Mouse (Mus musculus) midbrain, embryonic 16.5 days (tissue): Measurements from ENCODE around the gene Ccdc34. TPM values are rescaled to one million over a fixed set of nuclear protein-coding genes. Genes with fewer than 3 reads are reported as not detected.
"Not testable (repeated sequence)": the region's sequence is repeated elsewhere in the genome, so short reads cannot be mapped to it uniquely, and the experiment has no call there.

Source experiments
- ATAC-seq: fragments of 200-750 bp; cut with Nextera tagmentation; 2 replicates; pipeline ENCODE4 v1.8.0; 2017; ENCODE audit warnings: moderate TSS enrichment
- H3K27ac ChIP-seq: fragments of 300-500 bp; sonication (generic); 2 replicates; pipeline ENCODE4 v1.5.1; 2014; ENCODE audit warnings: mild to moderate bottlenecking, low read length, mixed read lengths
- H3K27me3 ChIP-seq: fragments of 300-500 bp; sonication (generic); 2 replicates; pipeline ENCODE4 v1.6.1; 2014; ENCODE audit warnings: low read depth, low read length, mixed read lengths; ENCODE audit not compliant: control insufficient read depth, insufficient read depth
- H3K36me3 ChIP-seq: fragments of 300-500 bp; sonication (generic); 2 replicates; pipeline ENCODE4 v1.6.1; 2014; ENCODE audit warnings: mild to moderate bottlenecking, low read length, moderate library complexity, mixed read lengths; ENCODE audit not compliant: control insufficient read depth, insufficient read depth
- H3K4me1 ChIP-seq: fragments of 300-500 bp; sonication (generic); 2 replicates; pipeline ENCODE4 v1.6.1; 2014; ENCODE audit warnings: mild to moderate bottlenecking, low read length, mixed read lengths; ENCODE audit not compliant: control insufficient read depth, insufficient read depth
- H3K4me2 ChIP-seq: fragments of 300-500 bp; sonication (generic); 2 replicates; pipeline ENCODE4 v1.6.1; 2014; ENCODE audit warnings: mild to moderate bottlenecking, low read length, mixed read lengths
- H3K4me3 ChIP-seq: fragments of 300-500 bp; sonication (generic); 2 replicates; pipeline ENCODE4 v1.5.1; 2014; ENCODE audit warnings: low read depth, mild to moderate bottlenecking, low read length, moderate library complexity, mixed read lengths
- H3K9ac ChIP-seq: fragments of 300-500 bp; sonication (generic); 2 replicates; pipeline ENCODE4 v1.6.1; 2014; ENCODE audit warnings: low read depth, low read length, mixed read lengths
- H3K9me3 ChIP-seq: fragments of 300-500 bp; sonication (generic); replicated peaks from 2 replicates; pipeline ENCODE4 v1.6.1; 2014; ENCODE audit warnings: mild to moderate bottlenecking, low read length, mixed read lengths; ENCODE audit not compliant: control insufficient read depth, poor library complexity, severe bottlenecking
- WGBS: fragments of 180-500 bp; shearing (Covaris S2); extraction: QIAGEN DNeasy Blood & Tissue Kit; methylation state at CpG from one replicate; pipeline ENCODE4 v1.1.7; 2014; 5-methylcytosine and 5-hydroxymethylcytosine counted together
- polyA plus RNA-seq: library from polyadenylated mRNA; unstranded; fragments of >200 nt; fragmentation: Nextera tagmentation; extraction: Ambion mirVana; gene quantifications from 2 replicates; pipeline ENCODE4 v1.2.1, GENCODE M21; 2015

Ccdc34 gene
- polyA plus RNA-seq, 1 experiment from 2014 or later: 29.0 TPM

DNA sequence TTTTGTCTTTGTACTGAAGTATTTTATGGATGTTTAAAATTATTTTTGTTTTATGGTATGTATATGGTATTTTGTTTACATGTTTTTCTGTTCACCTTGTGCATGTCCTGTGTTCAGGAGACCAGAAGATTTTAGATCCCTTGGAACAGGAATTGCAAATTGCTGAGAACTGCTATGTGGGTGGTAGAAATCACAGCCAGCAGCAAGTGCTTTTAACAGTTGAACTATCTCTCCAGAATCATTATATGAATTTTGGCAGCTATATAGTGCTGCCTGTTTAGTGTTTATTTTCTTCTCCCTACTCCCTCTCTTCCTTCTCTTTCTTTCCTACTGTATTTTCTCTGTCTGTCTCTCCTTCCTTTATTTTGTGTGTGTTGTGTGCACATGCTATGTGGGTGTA lies 130.4 kb downstream of the Ccdc34 start:
- not testable (repeated sequence) for H3K27ac ChIP-seq, ATAC-seq, H3K4me1 ChIP-seq, H3K4me2 ChIP-seq, H3K4me3 ChIP-seq, H3K9me3 ChIP-seq, H3K36me3 ChIP-seq, H3K27me3 ChIP-seq, H3K9ac ChIP-seq

DNA sequence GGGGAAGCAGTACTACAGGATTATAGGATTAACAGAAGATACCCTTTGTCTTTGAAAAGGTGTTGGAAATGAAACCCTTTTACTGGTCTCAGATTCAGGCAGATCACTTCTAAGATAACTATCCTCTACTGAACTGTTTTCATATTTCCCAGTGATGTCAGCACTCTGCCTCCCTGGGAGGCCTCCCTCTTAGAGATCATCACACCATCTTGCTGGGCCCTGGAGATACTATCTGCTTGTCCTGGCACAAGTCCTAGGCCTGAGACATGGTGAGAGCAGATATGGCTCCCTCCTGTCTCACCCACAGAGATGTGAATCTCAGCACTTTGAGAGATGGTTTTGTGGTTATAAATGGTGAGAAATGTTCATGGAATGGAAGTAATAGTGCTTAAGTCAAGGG lies 131.6 kb downstream of the Ccdc34 start:
- no peaks in the 10 kb centered on the region for H3K27me3 ChIP-seq
- H3K27ac ChIP-seq: no peak overlapping the region
- no peaks in the 10 kb centered on the region for H3K9me3 ChIP-seq
- no peak overlapping the region for H3K4me3 ChIP-seq
- no peak for ATAC-seq
- H3K4me2 ChIP-seq: no peak overlapping the region
- H3K4me1 ChIP-seq: no peaks in the 10 kb centered on the region
- H3K36me3 ChIP-seq: no peaks in the 10 kb centered on the region
- no peak overlapping the region for H3K9ac ChIP-seq

DNA sequence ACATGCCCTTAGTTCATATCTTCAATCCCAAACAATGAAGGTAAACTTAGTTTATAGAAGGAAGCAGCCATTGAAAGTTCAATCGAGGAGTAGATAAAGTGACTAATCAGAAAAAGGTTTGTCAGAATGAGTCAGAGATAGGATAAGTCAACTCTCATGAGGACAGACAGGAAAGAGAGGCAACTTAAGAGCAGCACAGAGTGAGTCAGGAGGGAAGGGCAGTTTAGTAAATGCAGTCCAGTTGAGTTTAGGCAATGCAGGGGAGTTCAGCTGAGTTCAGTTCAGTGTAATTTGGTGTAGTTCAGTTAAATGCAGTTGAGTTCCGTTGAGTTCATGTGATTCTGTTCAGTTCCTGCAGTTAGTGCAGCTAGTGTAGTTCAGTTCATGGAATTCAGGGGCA lies 138.7 kb downstream of the Ccdc34 start:
- no peak overlapping the region for H3K9ac ChIP-seq
- ATAC-seq: no peak
- H3K4me1 ChIP-seq: no peaks in the 10 kb centered on the region
- H3K9me3 ChIP-seq: no peaks in the 10 kb centered on the region; the same call in 1 of the 2 replicates
- H3K27me3 ChIP-seq: no peaks in the 10 kb centered on the region
- 94% methylated on average over 2 of the region's 2 CpGs for WGBS
- no peaks in the 10 kb centered on the region for H3K36me3 ChIP-seq
- no peak overlapping the region for H3K4me3 ChIP-seq
- no peak overlapping the region for H3K4me2 ChIP-seq
- H3K27ac ChIP-seq: no peak overlapping the region

GRCm38 (mm10) chr2:110165003-110165402 lies 147.4 kb downstream of the Ccdc34 start:
- Histone ChIP-seq H3K27me3 (no peaks in the 10 kb centered on the region), H3K9ac (no peak overlapping the region), H3K4me2 (no peak overlapping the region), H3K27ac (no peak overlapping the region), H3K9me3 (no peaks in the 10 kb centered on the region), H3K36me3 (no peaks in the 10 kb centered on the region), H3K4me1 (no peaks in the 10 kb centered on the region), H3K4me3 (no peak overlapping the region)
- WGBS: 92% methylated on average over 4 of the region's 4 CpGs
- no peak for ATAC-seq

GRCm38 (mm10) chr2:110167694-110168093 lies 150.1 kb downstream of the Ccdc34 start:
- 85% methylated on average over 4 of the region's 4 CpGs for WGBS
- no peak for ATAC-seq
- Histone ChIP-seq H3K4me1 (no peaks in the 10 kb centered on the region), H3K9ac (no peak overlapping the region), H3K4me3 (no peak overlapping the region), H3K4me2 (no peak overlapping the region), H3K9me3 (no peaks in the 10 kb centered on the region), H3K27me3 (no peaks in the 10 kb centered on the region), H3K27ac (no peak overlapping the region), H3K36me3 (no peaks in the 10 kb centered on the region)

GRCm38 (mm10) chr2:110168361-110168760 lies 150.7 kb downstream of the Ccdc34 start:
- ATAC-seq: no peak
- H3K9ac ChIP-seq: no peak overlapping the region
- H3K4me3 ChIP-seq: no peak overlapping the region
- no peaks in the 10 kb centered on the region for H3K27me3 ChIP-seq
- H3K9me3 ChIP-seq: no peaks in the 10 kb centered on the region
- H3K27ac ChIP-seq: no peak overlapping the region
- no peaks in the 10 kb centered on the region for H3K4me1 ChIP-seq
- H3K36me3 ChIP-seq: no peaks in the 10 kb centered on the region
- H3K4me2 ChIP-seq: no peak overlapping the region

GRCm38 (mm10) chr2:110172456-110172855 lies 154.8 kb downstream of the Ccdc34 start:
- Histone ChIP-seq H3K4me3 (no peak overlapping the region), H3K4me1 (no peaks in the 10 kb centered on the region), H3K9ac (no peak overlapping the region), H3K4me2 (no peak overlapping the region), H3K9me3 (no peaks in the 10 kb centered on the region), H3K27ac (no peak overlapping the region), H3K36me3 (no peaks in the 10 kb centered on the region), H3K27me3 (no peaks in the 10 kb centered on the region)
- ATAC-seq: no peak
- 69% methylated on average over 7 of the region's 7 CpGs for WGBS

DNA sequence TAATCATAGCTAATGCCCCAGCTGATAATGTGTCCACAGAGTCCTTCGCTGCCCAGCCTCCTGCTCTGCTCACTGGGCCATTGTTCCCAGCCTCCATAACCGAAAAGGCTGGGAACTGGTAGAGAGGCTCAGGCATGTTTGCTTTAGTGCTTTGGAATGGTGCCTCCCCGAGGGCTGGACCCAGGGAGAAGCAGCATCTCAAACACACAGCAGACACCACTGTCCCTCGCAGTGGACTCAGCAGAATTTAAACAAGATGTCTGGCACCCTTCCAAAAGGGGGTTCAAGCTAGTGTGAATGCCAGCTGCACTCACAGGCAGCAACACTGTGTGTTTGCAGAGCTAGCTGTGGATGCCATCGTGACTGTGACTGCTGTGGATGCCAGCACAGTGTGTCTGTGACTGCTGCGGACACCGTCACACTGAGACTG lies 156.2 kb downstream of the Ccdc34 start:
- ATAC-seq: peak; percentile 88
- Histone ChIP-seq H3K36me3 (no peaks in the 10 kb centered on the region), H3K4me3 (no peak overlapping the region), H3K9ac (no peak overlapping the region), H3K4me1 (no peaks in the 10 kb centered on the region), H3K27ac (no peak overlapping the region), H3K27me3 (no peaks in the 10 kb centered on the region), H3K9me3 (no peaks in the 10 kb centered on the region), H3K4me2 (no peak overlapping the region)
- 44% methylated on average over 7 of the region's 7 CpGs for WGBS

GRCm38 (mm10) chr2:110176761-110177400 lies 159.3 kb downstream of the Ccdc34 start:
- H3K27ac ChIP-seq: no peak overlapping the region
- H3K27me3 ChIP-seq: no peaks in the 10 kb centered on the region
- no peak overlapping the region for H3K4me2 ChIP-seq
- no peak overlapping the region for H3K9ac ChIP-seq
- no peaks in the 10 kb centered on the region for H3K36me3 ChIP-seq
- no peak for ATAC-seq
- 62% methylated on average over 2 of the region's 2 CpGs for WGBS
- H3K4me3 ChIP-seq: no peak overlapping the region
- no peaks in the 10 kb centered on the region for H3K9me3 ChIP-seq
- H3K4me1 ChIP-seq: no peaks in the 10 kb centered on the region
